Mouse (Mus musculus) hindlimb bud, embryonic 11.5 days (tissue): ENCODE results near the gene Samd4.

ENCODE experiments used
- DNase-seq: peaks from one replicate; pipeline ENCODE4 v3.0.0-alpha.2; 2012; ENCODE audit warnings: low read depth, low spot score; ENCODE audit errors: extremely low spot score

Samd4 gene

DNA sequence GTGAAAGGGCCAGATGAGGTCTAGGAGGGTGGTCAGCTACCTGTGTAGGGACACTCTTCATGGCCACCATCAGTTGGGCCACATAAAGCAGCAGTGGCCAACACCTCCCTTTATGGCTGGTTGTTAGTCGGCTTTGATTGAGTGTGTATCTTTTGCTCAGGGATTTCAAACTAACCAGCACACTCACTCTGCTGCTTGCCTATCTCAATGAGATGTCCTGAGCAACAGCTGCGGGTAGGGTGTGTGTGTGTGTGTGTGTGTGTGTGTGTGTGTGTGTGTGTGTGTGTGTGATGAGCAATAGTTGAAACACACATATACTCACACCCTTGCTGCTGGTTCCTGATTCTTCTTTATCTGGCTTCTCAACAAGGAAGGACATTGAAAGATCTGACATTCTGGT lies 69.6 kb downstream of the Samd4 start:
- no peak for DNase-seq

DNA sequence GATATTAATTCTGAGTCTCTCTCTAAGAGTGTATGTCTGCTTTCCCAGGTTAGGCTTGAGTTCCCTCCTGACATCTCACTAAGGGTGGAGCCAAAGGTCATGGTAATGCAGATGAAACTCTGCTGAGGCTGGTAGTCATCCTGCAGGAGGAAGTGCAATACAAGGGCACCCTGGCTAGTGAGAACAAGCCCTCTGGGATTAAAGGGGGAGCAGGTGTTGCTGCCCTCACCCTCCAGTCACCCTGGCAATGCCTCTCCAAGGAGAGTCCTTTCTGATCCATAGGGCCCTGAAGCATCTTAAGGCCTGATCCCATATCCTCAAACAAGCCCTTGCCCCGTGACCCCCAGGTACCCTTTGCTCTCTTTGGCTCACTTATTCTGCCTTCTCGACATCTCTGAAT lies 72.5 kb downstream of the Samd4 start:
- DNase-seq, result no peak

DNA sequence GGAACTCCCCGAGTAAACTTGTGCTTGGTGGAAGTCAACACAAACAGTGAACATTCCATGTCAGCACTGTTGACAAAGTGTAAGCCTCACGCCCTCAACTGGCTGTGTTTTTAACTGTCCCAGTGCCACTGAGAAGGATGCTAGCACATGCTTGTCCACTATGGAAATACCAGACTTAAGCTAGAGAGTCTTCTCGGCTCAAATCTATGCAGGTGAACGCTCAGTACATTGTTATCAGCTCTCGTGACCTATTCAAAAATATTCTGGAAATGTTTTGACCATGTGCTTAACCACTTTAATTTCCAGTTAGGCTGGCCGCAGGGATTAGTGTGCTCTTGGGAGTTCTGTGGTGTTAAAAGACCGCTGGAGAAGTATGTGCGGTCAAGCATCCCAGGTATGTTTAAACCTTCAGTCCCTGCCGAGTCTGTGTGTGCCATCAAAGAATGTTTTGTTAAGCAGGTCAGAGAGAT lies 73.0 kb downstream of the Samd4 start:
- DNase-seq, result no peak

DNA sequence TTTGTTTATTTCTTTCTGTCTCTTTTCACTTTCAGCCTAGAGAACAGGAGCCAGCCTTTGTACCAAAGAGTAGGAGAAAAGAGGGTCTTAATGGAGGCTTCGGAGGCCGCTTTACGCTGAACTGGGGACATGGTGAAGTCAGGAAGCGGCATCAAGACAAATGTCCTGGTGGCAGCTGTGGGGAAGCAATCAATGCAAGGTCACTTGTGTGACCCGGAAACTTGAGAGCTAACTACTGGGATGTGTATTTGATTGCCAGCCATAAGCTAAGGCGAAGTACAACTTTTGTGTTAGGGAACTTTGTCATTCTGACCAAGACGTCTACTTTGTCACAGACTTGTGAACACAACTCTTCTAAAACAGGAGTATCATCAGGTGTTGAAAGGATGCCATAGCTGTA lies 73.5 kb downstream of the Samd4 start:
- DNase-seq, result no peak

DNA sequence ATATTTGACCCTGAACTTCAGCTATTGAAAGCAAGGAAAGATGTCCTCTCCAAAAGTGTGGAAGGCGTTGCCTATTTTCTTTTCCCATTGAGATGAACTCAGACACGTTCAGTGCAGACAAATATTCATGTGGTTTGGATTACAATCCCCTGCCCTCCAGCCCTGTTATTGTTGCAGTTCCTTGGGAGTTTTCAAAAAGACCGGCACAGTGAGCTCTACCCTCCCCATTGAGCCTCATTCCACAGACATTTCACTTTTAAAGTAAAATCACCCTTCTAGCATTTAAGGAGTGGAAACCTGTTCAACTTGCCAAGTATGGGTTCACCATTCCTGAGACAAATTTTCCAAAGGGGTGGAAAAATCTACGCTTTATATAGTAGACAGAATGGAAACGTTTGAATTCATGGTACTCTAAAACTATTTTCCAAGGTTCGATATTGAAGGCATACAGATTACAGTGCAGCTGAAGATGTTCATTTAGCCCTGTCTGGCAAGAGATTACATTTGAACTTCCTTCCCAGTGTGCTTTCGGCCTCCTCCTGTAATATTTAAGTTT lies 76.6 kb downstream of the Samd4 start:
- no peak for DNase-seq

DNA sequence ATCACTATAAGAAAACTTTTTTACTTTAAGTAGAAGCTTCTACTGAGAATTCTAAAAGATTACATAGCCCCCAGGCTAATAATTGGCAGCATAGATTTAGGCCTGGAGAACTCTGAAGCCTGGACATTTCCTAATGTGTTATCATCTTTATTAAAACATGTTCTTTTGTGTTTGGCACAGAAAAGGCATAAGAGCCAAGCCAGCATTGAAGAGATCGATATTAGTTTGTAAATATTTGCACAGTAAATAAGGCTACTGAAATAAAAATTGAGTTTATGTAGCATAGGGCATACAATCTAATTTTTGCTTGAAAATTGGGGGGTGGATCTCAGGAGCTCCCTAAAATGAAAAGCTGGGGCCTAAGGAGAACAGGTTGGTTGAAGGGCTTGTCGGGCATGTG lies 77.2 kb downstream of the Samd4 start:
- no peak for DNase-seq

DNA sequence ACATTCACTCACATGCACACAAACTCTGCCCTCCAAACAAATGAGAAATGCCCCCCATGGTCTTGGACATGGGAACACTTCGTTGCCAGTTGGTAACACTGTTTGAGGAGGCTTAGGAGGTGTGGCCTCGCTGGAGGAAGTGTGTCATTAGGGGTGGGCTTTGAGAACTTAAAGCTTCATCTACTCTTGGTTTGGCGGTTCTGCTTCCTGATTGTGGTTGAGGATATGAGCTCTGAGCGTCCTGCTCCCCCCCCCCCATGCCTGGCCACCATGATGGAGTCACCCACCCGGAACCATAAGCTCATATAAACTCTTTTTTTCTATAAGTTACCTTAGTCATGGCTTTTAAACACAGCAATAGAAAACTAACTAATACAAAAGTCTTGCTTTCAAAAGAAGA lies 80.2 kb downstream of the Samd4 start:
- DNase-seq, result no peak

DNA sequence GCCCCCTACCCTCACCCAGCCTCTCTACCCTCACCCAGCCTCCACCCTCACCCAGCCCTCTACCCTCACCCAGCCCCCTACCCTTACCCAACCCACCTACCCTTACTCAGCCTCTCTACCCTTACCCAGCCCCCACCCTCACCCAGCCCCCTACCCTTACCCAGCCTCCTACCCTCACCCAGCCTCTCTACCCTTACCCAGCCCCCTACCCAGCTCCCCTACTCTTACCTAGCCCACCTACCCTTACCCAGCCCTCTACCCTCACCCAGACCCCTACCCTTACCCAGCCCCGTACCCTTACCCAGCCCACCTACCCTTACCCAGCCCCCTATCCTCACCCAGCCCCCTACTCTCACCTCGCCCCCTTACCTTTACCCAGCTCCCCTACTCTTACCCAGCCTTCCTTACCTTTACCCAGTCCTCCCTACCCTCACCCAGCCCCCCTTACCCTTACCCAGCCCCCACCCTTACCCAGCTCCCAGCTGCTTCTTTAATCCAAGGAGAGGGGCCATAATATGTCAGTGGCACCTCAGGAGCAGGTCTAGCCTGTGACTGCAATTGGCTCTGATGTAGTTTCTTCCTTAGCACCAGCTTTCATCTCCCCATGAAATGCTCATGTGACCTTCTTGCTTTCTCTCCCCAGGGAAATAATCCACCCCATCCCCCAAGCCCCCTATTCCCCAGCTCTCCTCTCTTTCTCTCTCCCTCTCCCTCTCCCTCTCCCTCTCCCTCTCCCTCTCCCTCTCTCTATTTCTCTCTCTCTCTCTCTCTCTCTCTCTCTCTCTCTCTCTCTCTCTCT lies 81.6 kb downstream of the Samd4 start:
- DNase-seq, result no peak

DNA sequence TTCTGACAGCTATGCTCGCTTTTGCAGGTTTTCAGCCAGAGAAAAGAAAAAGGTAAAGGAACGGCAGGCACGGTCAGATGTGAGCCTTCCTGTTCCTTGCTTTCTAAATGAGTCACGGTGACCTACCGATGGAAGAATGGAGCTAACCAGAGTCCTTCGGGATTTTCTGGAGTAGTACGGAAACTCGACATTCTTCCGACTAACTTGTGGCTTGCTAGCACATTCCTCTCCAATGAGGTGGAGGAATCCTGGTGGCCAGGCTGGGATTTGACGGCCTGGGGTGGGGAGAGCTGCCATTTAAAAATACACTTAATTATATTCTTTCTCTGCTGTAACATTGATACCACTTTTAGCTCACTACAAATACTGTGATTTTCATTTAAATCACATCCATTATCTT lies 83.6 kb downstream of the Samd4 start:
- no peak for DNase-seq

DNA sequence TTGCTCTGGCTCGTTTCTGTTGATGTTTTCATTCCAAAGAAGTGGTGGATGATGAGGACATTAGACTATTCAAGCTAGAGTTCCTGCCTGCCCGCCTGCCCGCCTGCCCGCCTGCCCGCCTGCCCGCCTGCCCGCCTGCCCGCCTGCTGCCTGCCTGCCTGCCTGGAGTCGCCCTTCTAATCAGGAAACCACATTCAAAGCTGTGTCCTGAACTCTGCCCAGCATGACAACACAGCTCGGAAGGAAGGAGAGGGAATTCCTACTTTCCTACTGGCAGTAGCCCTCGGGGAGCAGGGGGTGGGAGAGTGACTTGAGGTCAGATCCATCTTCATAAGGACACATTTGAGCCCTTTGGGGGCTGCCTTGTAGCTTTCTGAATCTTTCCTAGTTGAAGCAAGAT lies 85.4 kb downstream of the Samd4 start:
- DNase-seq, result no peak

DNA sequence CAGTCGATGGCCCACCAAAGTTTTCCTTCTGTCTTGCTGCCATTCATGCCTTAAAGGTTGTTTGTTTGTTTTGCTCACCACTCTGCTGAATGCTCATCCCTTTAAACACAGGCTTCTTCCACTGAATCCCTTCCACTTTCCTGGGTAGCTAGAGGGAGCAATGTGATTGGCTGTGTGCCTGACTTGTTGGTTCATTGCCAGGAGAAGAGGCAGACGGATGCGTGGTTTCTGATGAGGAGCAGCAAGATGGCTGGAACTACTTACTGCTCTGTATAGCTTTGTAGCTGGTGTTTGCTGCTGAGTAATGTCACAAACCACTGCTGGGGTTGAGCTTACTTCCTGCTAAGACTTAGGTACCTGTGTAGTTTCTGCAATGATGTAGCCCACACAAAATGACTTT lies 88.0 kb downstream of the Samd4 start:
- DNase-seq, result no peak

DNA sequence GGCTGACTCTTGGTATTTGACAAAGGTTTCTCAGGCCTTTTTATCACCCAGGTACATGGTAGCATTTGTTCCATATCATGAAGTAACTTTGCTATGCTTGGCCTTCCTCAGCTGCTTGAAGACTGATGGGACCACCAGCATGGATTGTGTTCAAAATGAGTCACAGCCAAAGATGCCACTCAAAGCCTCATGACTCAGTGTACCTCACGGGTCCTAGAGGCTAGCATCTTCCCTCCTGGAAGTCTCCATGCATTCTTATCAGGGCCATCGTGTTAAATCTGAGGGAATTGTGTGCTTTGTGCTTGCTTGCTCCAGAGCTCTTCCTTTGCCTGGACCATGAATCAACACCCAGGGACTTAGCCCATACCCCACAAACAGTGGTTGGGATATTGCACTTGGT lies 89.1 kb downstream of the Samd4 start:
- DNase-seq, result no peak

DNA sequence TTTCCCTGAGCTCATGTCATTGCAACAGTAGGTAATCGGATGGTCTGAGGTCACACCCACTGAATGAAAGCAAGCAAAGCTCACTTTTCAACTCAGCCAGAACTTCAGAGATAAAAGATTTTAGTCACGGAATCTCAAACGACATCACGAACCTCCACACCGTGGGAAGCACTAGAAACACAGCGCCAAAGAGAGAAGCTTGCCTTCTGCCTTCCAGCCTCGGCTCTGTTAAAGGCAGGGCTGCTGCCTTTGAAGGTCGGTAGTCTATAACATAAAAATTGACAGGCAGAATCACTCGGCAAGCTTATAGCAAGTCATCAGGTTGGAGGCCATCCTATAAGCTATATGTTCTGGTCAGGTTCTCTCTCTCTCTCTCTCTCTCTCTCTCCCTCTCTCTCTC lies 92.2 kb downstream of the Samd4 start:
- DNase-seq, result no peak

DNA sequence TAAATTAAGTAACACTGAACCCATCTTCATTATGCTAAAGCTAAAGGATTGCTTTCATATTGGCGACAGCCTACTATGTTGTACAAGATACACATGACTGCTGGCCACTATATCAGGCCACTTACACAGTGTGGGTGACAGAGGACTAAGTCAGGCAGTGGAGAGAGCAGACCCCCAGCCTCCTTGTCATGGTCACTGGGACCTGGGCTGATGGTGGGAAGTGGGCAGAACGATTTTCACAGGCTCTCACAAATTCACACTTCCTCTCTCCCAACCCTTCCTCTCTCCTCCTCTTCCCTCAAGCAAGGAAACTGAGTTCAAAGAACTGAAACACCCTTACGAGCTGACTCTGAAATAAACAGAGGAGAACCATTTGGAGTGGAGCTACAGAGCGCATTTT lies 93.3 kb downstream of the Samd4 start:
- no peak for DNase-seq

DNA sequence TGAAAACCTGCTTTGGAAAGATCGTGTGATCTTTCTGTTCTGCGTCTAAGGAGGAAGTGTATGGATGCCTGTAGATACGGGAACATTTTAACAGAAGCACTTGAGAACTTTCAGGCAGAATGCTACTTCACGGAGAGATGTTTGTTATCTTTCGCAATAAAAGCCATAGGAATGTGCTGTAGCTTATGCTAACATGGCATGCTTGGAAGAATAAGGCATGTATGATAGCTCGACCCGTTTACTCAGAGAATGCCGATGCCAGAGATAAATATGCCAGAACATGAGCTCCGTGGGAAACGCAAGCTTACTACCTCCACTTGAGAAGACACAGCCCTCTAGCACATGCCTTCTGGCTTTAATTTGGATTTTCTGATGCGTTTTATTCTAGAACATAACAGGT lies 94.1 kb downstream of the Samd4 start:
- no peak for DNase-seq

DNA sequence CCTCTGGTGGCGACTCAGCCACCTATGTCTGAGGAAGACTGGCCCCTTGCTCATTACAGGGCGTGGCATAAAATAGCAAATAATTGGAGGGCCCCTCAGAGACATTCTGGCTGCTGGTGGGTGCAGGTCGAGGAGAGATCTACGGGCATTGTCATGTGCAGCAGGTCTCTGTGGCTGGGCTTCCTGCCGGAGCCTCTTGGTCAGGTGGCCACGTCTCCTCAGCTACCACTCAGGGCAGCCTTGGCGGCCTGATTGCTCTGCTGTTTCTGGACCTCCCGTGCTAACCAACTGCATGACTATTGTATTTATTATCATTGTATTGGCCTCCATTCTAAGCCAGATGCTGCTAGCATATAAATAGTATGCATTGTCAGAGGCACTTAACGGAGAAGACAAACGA lies 95.0 kb downstream of the Samd4 start:
- DNase-seq, result no peak

DNA sequence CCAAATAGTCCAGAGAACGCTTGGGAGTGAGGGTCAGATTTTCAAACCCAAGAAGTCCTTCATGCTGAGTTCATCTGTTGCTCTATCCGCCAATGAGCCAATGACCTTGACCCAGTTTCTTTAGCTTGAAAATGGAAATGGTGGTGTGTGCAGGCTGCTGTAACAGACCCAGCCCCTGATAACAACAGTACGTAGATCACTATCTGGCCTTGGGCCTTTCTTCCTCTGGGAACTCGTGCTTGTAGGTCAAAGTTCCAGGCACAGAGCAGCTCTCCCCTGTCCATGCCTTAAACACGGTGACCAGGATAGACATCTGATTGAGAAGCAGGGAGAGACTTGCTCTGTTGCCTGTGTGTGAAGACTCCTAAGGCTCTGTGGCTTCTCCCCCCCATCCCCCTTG lies 96.5 kb downstream of the Samd4 start:
- no peak for DNase-seq

DNA sequence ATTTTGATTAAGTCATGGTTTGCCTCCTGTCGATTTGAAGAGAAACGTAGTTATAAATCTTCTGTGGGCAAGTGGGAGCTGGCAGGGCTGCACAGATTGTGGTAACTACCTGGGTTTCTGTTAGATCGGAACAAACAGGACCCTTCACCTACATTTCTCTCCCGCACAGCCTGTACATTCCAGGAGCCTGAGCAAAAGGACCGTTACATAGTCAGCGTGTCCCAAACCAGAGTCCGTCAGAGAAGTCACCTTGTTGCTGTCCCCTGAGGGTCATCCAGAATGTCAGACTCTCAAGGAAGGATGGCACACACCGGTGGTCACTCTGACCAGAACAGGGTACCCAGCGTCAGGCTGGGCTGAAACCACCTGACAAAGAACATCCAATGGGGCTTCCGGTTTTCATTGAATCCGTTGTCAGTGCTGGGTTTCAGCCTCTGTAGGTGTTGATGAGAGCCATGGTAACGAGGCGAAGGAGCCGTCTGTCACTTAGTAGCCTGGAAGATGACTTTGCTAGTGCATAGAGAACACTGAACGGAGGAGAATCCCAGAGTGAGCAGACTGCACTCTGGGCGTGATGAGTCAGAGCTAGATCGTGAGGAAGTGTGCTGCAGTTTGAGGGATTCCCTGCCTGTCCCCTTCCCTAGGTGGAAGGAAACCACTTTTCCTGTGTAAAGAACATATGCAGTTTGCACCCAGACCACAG lies 98.2 kb downstream of the Samd4 start:
- DNase-seq, result no peak

DNA sequence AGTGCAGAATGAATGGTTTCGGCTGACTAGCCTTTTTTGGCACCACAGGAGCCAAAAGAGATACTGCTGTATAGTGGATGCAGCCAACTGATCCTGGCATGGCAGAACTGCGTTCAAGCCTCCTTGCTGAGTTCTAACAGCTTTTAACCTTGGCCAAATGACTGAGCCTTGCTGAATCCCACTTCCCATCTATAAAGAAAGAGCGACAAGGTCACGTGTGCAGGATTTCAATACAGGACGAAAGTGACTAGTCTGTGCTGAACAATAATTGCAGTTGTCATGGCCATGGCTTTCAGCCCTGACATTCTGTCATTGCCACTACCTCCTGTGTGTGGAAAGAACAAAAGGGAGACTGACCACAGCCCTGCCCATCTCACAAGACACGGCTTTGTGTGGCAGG lies 99.5 kb downstream of the Samd4 start:
- no peak for DNase-seq

DNA sequence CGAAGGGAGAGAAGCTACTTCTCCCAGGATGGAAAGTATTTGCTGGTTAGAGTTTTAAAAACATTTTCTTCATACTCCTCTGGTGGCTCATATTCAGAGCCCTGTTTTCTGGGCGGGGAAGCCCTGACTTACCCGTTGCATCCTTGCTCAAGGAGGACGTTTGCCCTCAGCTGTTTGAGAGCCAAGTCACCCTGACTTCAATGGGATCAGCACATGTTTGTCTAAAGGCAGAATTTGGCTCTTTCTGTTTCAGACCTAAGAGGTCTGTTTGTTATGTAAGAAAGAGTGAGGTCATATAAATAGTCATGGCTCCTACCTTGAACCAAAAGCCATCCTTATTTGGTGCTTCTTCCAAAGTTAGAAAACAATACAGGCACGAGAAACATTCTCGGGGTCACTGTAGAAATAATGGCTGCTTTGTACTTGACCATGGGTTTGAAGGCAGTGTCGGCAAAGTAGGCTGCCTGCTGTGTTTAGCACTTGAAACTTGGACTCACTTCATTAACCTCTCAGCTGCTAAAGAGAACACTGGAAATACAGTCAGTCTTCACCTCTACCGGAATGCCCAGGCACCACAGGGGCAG lies 102.0 kb downstream of the Samd4 start:
- no peak for DNase-seq

DNA sequence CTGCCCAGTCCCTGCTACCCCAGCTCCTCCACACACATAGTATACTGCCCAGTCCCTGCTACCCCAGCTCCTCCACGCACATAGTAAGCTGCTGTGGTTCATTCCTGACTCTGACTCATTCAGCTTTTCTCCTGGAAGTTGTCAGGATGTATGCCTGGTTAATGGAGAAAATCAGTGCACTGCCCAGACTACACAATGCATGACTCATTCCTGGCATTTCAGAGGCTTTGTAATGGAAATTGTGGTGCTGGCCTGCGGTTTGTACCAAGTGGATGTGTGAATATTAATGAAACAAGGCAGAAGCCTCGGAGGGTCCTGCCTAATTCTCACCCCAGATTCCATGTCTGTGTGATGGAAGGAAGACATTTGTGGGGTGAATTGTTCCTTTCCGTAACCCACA lies 107.0 kb downstream of the Samd4 start:
- no peak for DNase-seq

DNA sequence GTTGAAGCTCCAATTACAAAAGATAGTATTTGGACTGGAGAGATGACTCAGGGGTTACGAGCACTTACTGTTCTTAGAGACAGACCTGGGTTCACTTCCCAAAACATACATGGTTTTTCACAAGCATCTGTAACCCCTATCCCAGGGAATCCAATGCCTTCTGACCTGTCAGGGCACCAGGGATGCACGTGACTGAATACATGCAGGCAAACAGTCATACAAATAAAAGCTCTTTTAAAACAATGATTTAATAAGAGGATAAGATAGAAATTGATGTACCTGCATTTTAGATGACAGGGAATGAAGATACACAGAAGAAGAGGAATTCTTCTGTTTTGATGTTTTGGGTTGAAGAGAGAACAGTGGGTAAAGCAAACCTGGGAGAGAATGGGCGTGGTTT lies 107.8 kb downstream of the Samd4 start:
- no peak for DNase-seq
